Mouse (Mus musculus) heart, embryonic 16.5 days (tissue): ENCODE measurements at regions not wholly inside any gene's neighbourhood (a gene's known extent, or its start where the extent isn't known, plus 50 kb on each side); places are given as distances from the start of the nearest gene placed in this dataset.

Experiments used
- ATAC-seq: fragments of 200-750 bp; cut with Nextera tagmentation; replicated peaks from 2 replicates; pipeline ENCODE4 v1.8.0; 2017; ENCODE audit warnings: moderate number of reproducible peaks; ENCODE audit not compliant: insufficient read depth, low FRiP score; ENCODE audit errors: extremely low read depth
- H3K27ac ChIP-seq: fragments of 300-500 bp; sonication (generic); 2 replicates; pipeline ENCODE4 v1.5.1; 2014; ENCODE audit warnings: mild to moderate bottlenecking, low read length, control low read depth, moderate library complexity
- H3K27me3 ChIP-seq: fragments of 300-500 bp; sonication (generic); 2 replicates; pipeline ENCODE4 v1.6.1; 2014; ENCODE audit warnings: low read length, mixed read lengths; ENCODE audit not compliant: control insufficient read depth, insufficient read depth
- H3K36me3 ChIP-seq: fragments of 300-500 bp; sonication (generic); 2 replicates; pipeline ENCODE4 v1.6.1; 2014; ENCODE audit not compliant: control insufficient read depth, insufficient read depth
- H3K4me1 ChIP-seq: fragments of 300-500 bp; sonication (generic); 2 replicates; pipeline ENCODE4 v1.6.1; 2014; ENCODE audit warnings: low read length, mixed read lengths; ENCODE audit not compliant: control insufficient read depth, insufficient read depth
- H3K4me2 ChIP-seq: fragments of 300-500 bp; sonication (generic); 2 replicates; pipeline ENCODE4 v1.6.1; 2014; ENCODE audit warnings: low read depth, mild to moderate bottlenecking, control low read depth, low read length
- H3K4me3 ChIP-seq: fragments of 300-500 bp; sonication (generic); 2 replicates; pipeline ENCODE4 v1.5.1; 2014; ENCODE audit warnings: mild to moderate bottlenecking, control low read depth, low read length
- H3K9ac ChIP-seq: fragments of 300-500 bp; sonication (generic); 2 replicates; pipeline ENCODE4 v1.6.1; 2014; ENCODE audit warnings: low read length, control low read depth
- H3K9me3 ChIP-seq: fragments of 300-500 bp; sonication (generic); replicated peaks from 2 replicates; pipeline ENCODE4 v1.6.1; 2016; ENCODE audit warnings: low read length; ENCODE audit not compliant: control insufficient read depth
- WGBS: fragments of 180-500 bp; shearing (Covaris S2); extraction: QIAGEN DNeasy Blood & Tissue Kit; methylation state at CpG from one replicate; pipeline ENCODE4 v1.1.7; 2014; 5-methylcytosine and 5-hydroxymethylcytosine counted together

GRCm38 (mm10) chr4:95310410-95310809, 246.9 kb upstream of the Fggy start:
- Histone ChIP-seq H3K27ac (no peak overlapping the region), H3K9ac (no peak overlapping the region), H3K9me3 (no peaks in the 10 kb centered on the region), H3K27me3 (no peaks in the 10 kb centered on the region), H3K4me1 (peaks cover 5% of the 10 kb centered on the region), H3K4me2 (no peak overlapping the region), H3K36me3 (no peaks in the 10 kb centered on the region), H3K4me3 (no peak overlapping the region)
- no peak for ATAC-seq
- WGBS = 53% methylated on average over 6 of the region's 6 CpGs

GRCm38 (mm10) chr4:95317821-95318290, 239.5 kb upstream of the Fggy start:
- Histone ChIP-seq H3K4me2 (0 out of 2 replicates have a peak overlapping the region, but pooled peaks have one; percentile 19), H3K36me3 (no peaks in the 10 kb centered on the region), H3K4me3 (no peak overlapping the region), H3K9ac (0 out of 2 replicates have a peak overlapping the region, but pooled peaks have one; percentile 13), H3K27me3 (no peaks in the 10 kb centered on the region), H3K27ac (peak overlapping the region; percentile 77), H3K4me1 (peaks cover 23% of the 10 kb centered on the region), H3K9me3 (no peaks in the 10 kb centered on the region)
- WGBS = 16% methylated on average over 3 of the region's 3 CpGs
- peak; percentile 83 for ATAC-seq

DNA sequence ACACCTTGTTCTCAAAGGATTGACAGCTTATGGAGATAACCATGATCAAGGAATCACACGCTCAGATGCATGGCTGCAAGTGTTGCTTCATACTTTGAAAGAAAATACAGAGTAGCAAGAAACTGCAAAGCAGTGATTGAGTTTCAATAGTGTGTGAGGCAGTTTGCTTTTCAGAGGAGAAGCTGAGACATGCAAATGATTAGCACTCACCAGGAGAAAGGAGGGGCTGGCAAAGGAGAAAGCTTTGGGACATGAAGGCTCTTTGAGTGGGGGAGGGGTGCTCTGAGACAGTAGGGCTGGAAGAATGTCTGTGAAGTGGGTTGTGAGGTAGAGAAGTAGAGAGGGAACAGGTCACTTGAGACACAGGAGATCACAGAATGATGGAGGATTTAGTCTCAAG, 238.7 kb upstream of the Fggy start:
- 33% methylated on average over 1 of the region's 1 CpGs for WGBS
- ATAC-seq = no peak
- H3K27me3 ChIP-seq = no peaks in the 10 kb centered on the region

GRCm38 (mm10) chr4:95319036-95319435, 238.3 kb upstream of the Fggy start:
- Histone ChIP-seq H3K9me3 (no peaks in the 10 kb centered on the region), H3K4me1 (peaks cover 23% of the 10 kb centered on the region), H3K4me3 (no peak overlapping the region), H3K9ac (no peak overlapping the region), H3K4me2 (0 out of 2 replicates have a peak overlapping the region, but pooled peaks have one; percentile 6), H3K27ac (no peak overlapping the region; the same call in 1 of the 2 replicates), H3K36me3 (no peaks in the 10 kb centered on the region), H3K27me3 (no peaks in the 10 kb centered on the region)
- ATAC-seq = peak; percentile 35; the same call in 1 of the 2 replicates
- 22% methylated on average over 6 of the region's 6 CpGs for WGBS

More for the DNA sequence above, 238.7 kb upstream of the Fggy start:
- Histone ChIP-seq H3K36me3 (no peaks in the 10 kb centered on the region), H3K4me3 (no peak overlapping the region), H3K27ac (peak overlapping the region; percentile 63; the same call in 1 of the 2 replicates), H3K4me2 (no peak overlapping the region; the same call in 1 of the 2 replicates), H3K4me1 (peaks cover 23% of the 10 kb centered on the region), H3K9ac (no peak overlapping the region), H3K9me3 (no peaks in the 10 kb centered on the region)

GRCm38 (mm10) chr4:95325861-95326260, 231.4 kb upstream of the Fggy start:
- H3K9ac ChIP-seq = no peak overlapping the region
- H3K4me2 ChIP-seq = no peak overlapping the region
- 69% methylated on average over 1 of the region's 1 CpGs for WGBS
- H3K27ac ChIP-seq = no peak overlapping the region
- H3K27me3 ChIP-seq = no peaks in the 10 kb centered on the region
- no peak overlapping the region for H3K4me3 ChIP-seq
- no peak for ATAC-seq
- H3K4me1 ChIP-seq = no peaks in the 10 kb centered on the region
- peaks cover 2% of the 10 kb centered on the region; the same call in 1 of the 2 replicates for H3K9me3 ChIP-seq
- no peaks in the 10 kb centered on the region for H3K36me3 ChIP-seq

GRCm38 (mm10) chr4:95339822-95340221, 217.5 kb upstream of the Fggy start:
- Histone ChIP-seq H3K9me3 (peaks cover 6% of the 10 kb centered on the region), H3K4me2 (no peak overlapping the region), H3K4me1 (no peaks in the 10 kb centered on the region), H3K27ac (no peak overlapping the region), H3K4me3 (no peak overlapping the region), H3K36me3 (no peaks in the 10 kb centered on the region), H3K27me3 (no peaks in the 10 kb centered on the region), H3K9ac (no peak overlapping the region)
- no peak for ATAC-seq
- WGBS = 82% methylated on average over 2 of the region's 2 CpGs

- ATAC-seq = no peak
- 64% methylated on average over 3 of the region's 3 CpGs for WGBS
- Histone ChIP-seq H3K9ac (no peak overlapping the region), H3K4me2 (no peak overlapping the region), H3K4me1 (no peaks in the 10 kb centered on the region), H3K36me3 (no peaks in the 10 kb centered on the region), H3K27me3 (no peaks in the 10 kb centered on the region), H3K9me3 (peaks cover 6% of the 10 kb centered on the region), H3K4me3 (no peak overlapping the region), H3K27ac (no peak overlapping the region)
These were observed 216.4 kb upstream of the Fggy start for GRCm38 (mm10) chr4:95340926-95341325.

- whole genome bisulfite sequencing = 36% methylated on average over 3 of the region's 3 CpGs
- no peaks in the 10 kb centered on the region for H3K36me3 ChIP-seq
- H3K27ac ChIP-seq = no peak overlapping the region
- no peaks in the 10 kb centered on the region for H3K27me3 ChIP-seq
- peaks cover 3% of the 10 kb centered on the region; the same call in 1 of the 2 replicates for H3K4me1 ChIP-seq
- peaks cover 2% of the 10 kb centered on the region; the same call in 1 of the 2 replicates for H3K9me3 ChIP-seq
- H3K4me3 ChIP-seq = no peak overlapping the region
- no peak overlapping the region for H3K4me2 ChIP-seq
- no peak for ATAC-seq
- no peak overlapping the region for H3K9ac ChIP-seq
These were observed 210.5 kb upstream of the Fggy start for GRCm38 (mm10) chr4:95346722-95347197.

- no peak overlapping the region for H3K4me3 ChIP-seq
- H3K4me2 ChIP-seq = no peak overlapping the region
- no peaks in the 10 kb centered on the region for H3K36me3 ChIP-seq
- no peaks in the 10 kb centered on the region for H3K27me3 ChIP-seq
- H3K9ac ChIP-seq = no peak overlapping the region
- 83% methylated on average over 2 of the region's 2 CpGs for WGBS
- no peak overlapping the region for H3K27ac ChIP-seq
- peaks cover 2% of the 10 kb centered on the region; the same call in 1 of the 2 replicates for H3K9me3 ChIP-seq
- ATAC-seq = no peak
- peaks cover 3% of the 10 kb centered on the region; the same call in 1 of the 2 replicates for H3K4me1 ChIP-seq
These were observed 209.9 kb upstream of the Fggy start for GRCm38 (mm10) chr4:95347436-95347835.
